Mouse (Mus musculus): ENCODE measurements around the gene Fam131b.

Fam131b gene

DNA sequence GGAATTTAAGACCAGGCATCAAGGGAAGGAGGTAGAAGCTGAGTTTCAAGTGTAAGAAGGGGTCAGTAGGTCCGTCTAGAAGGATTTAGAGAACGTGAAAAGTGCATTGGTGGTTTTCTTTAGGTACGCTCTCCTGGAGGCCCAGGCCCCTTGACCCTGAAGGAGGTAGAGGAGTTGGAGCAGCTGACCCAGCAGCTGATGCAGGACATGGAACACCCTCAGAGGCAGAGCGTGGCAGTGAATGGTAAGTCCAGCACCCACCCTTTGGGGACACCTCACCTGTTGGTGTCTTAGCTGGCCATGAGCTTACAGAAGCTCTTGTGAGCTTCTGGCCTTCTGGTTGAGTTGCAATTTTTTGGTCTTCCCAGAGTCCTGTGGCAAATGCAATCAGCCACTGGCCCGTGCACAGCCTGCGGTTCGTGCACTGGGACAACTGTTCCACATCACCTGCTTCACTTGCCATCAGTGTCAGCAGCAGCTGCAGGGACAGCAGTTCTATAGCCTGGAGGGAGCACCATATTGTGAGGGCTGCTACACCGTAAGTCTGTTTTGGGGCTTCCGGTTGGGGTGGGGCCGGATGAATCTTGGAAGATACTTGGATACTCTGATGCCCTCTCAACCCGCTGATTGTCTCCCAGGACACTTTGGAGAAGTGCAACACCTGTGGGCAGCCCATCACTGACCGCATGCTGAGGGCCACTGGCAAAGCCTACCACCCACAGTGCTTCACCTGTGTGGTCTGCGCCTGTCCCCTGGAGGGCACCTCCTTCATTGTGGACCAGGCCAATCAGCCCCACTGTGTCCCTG, 31.6 kb upstream of the Fam131b start:
- DNase-seq (ENCODE audit: extremely low read depth, low read depth, low spot score), result no peak

DNA sequence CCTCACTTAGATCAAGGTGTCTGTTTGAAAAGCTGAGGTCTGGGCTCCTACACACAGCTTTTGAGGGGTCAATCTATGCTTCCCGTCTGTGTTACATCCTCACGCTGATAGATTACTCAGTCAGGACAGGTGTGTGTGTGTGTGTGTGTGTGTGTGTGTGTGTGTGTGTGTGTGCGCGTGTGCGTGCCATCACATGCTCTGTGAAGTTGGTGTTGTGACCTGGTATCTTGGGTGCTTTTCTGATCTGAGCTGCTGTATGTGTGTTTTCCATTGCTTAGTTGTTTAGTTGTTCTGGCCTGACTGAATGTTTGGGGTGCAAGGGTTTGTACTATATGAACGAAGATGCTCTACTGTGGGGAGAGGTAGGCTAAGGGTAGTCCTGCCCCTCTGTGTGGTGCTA, 30.9 kb upstream of the Fam131b start:
- no peak for DNase-seq (ENCODE audit: extremely low read depth, low read depth, low spot score)

DNA sequence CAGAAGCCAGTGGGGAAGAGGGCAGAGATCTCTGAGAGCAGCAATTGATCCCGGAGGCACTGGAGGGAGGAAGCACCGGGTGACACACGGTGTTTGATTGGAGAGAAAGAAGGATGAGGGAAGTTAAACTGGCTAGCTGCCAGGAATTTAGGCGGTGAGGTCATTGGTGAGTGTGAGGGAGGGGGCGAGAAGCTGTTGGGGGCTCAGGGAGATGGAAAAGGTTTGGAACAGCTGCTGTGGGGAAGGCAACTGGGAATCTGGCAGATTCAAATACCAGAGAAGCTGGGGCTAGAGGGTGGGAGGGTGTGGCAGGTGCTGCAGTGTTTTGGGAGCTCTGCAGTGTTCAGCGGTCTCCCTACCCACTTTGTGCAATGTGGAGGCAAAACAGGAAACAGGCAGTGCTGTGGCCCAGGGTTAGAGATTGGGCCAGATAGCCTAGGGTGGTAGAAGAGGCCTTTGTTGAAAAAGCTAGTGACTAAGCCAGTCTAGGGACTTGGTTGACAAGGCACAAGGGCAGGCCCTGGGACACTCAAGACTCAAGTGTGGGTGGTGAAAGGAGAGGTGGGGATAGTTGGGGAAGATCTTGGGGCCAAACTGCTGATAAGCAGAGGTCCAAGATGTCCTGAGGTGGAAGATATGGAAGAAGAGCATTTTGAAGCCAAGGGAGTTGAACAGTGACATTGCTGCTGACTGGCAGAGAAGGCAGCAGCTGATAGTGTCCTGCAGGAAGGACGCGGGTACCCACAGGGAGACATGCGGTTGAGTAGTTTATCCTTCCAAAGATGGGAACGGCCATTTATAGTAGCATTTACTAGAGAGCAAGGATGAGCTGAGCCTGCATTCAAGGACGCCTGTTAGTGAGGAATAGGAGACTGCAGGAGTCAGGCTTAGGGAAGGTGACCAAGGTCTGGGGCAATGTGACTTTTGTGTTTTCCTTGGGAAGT, 29.9 kb upstream of the Fam131b start:
- DNase-seq (ENCODE audit: extremely low read depth, low read depth, low spot score), result no peak

DNA sequence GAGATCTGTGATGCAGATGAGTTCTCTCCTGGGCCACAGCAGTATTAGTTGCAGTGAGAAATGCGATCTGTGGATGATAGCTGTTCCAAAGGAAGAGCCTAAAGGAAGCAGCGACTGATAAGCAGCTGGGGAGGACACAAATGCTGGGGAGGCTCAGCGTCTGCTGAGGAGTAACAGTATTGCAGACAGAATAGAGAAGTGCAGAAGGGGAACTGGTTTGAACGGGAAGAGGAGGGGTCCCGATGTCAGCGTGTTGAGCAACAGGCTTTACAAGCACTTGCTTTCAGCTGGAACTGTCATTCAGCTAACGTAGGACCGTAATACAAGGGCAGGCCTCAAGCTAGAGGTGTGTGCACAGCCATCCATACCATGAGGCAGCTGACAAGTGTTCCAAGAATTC, 28.7 kb upstream of the Fam131b start:
- DNase-seq (ENCODE audit: extremely low read depth, low read depth, low spot score), result no peak

DNA sequence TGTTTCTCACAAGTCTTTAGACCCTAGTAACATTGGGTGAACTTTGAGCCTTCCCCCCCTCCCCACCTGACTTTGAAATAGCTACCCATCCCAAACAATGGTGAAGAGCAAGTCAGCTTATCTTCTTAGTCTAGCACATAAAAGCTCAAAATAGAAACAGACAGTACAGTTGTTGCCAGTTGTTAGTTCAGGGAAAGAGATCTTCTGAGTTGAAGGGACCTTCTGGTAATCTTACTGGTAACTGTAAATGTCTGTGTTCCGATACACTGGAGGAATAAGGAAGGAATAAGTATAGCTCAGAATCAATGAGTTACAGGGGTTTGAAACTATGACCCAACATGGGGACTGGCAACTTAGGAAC, 28.0 kb upstream of the Fam131b start:
- DNase-seq (ENCODE audit: extremely low read depth, low read depth, low spot score), result no peak

DNA sequence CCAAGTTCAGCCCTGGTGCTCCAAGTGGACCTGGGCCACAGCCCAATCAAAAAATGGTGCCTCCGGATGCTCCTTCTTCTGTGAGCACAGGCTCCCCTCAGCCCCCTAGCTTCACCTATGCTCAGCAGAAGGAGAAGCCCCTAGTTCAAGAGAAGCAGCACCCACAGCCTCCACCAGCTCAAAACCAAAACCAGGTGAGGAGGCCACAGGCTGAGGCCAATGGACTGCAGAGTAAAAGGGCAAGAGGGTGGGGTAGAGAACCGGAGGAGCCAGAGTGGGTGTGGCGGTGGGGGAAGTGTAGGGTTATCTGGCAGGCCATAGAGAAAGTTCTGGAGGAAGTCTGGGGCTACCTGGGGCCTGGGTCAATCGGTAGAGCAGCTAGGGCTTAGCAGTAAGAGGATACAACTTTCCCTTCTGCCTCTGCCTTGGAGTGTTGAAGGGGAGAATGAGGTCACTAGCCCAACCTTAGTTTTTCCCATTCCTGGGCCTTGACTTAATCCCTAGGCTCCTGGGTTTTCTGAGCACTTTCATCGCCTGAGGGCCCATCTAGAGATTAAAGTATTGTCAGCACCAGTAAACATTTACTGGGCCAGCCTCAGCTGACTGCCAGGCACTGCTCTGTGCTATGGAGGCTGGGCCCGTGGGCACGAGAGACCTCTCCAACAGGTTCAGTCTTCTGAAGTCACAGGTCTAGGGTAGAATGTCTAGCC, 27.5 kb upstream of the Fam131b start:
- DNase-seq (ENCODE audit: extremely low read depth, low read depth, low spot score), result no peak

DNA sequence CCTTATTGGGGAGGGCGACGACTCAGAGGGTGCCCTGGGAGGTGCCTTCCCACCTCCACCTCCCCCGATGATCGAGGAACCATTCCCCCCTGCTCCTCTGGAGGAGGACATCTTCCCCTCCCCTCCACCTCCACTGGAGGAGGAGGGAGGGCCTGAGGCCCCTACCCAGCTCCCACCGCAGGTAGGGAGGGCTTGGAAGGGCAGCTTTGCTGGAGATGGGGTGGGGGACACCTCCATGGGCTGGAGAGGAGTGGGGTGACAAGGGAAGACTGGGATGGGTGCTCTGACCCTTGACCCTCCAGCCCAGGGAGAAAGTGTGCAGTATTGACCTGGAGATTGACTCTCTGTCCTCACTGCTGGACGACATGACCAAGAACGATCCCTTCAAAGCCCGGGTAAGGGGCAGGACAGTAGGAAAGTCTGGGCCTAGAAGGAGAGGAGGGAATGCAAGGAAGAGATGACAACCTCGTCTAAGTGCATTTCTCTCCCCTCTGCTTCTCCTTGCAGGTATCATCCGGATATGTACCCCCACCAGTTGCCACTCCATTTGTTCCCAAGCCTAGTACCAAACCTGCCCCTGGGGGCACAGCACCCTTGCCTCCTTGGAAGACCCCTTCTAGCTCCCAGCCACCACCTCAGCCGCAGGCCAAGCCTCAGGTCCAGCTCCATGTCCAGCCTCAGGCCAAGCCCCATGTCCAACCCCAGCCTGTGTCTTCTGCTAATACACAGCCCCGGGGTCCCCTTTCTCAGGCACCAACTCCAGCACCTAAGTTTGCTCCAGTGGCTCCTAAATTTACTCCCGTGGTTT, 26.7 kb upstream of the Fam131b start:
- DNase-seq (ENCODE audit: extremely low read depth, low read depth, low spot score), result no peak

DNA sequence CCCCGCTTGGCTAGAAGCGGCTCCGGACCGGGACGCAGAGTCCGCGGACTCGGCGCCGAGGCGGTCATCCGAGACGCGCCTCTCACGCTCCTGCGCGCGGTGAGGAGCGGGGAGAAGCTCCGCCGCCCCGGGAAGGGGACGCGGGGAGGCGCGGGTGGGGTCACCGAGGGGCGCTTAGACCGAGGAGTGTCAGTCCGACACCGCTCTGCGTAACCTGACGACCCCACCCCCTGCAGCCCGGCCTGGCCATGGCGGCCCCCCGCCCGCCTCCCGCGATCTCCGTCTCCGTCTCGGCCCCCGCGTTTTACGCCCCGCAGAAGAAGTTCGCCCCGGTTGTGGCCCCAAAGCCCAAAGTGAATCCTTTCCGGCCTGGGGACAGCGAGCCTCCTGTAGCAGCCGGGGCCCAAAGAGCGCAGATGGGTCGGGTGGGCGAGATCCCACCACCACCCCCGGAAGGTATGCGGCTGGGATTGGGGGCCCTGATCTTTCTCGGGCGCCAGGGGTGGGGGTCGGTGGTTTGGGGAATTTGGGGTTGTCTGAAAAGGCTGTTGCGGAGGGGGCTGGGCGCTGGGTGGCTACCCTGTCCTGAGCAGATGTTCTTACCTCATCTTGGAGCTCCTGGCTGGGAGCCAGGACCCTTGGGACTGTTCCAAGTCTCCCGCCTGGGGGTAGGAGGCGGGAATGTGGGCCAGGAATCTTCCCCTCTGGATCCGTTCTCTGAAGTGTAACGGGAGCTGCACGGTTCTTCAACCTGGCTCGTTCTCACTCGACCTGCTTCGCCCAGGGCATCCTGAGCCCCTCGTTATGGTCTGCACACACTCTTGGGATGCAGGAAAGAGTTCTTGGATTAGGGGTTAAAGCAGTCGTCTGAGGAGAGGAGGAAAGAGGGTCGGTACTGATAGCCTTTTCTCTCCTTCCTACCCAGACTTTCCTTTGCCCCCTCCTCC, 25.9 kb upstream of the Fam131b start:
- DNase-seq (ENCODE audit: extremely low read depth, low read depth, low spot score), result no peak

DNA sequence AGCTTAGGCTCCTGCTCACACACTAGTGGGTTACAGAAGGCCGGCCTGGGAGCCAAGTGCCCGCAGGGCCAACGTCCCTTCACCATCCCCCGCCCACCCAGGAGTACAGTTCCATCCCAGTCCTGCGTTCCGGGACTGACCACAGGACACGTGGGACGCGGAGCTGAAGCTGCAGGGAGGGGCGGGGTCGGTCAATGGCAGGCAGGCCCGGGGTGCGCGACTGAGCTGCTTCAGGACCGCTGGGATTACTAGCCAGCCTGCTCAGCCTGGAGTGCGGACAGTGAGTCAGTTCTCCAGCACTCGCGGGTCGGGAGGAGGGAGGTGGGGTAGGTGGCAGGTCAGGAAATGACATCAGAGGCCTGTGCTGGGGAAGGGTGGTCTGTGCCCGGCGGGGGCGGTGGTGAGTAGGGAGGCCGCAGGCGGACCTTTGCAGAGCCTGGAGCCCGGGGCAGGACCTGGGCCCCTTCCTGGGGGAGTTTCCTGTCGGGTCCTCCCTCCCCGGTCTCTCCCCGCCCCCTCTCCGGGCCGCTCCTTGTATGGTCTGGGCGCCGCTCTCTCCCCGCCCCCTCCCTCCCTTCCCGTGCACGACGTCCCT, 25.1 kb upstream of the Fam131b start, which contains the start of gene Zyx:
TSS of gene Zyx (plus strand) at position 205 of the 595 bp plus-strand sequence.
- DNase-seq (ENCODE audit: extremely low read depth, low read depth, low spot score), result no peak

DNA sequence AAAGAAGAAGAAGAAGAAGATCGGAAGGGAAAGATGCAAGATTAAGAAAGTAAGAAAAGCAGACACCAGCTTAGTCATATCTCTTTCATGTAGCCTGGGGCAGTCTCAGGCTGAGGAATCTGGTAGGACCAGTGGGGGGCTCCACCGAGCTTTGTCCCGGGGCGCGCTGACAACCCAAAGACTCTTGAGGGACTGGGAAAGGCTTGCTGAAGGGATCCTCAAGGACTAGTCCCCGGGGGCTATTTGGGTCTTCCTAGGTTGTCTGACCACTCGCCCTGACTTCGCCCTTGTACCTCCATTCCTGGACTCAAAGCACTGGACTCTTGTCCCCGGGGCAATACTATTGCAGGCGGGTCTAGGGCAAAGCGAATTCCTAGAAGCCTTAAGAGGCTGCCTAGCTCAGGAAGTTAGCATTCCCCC, 24.6 kb upstream of the Fam131b start:
- DNase-seq (ENCODE audit: extremely low read depth, low read depth, low spot score), result no peak

DNA sequence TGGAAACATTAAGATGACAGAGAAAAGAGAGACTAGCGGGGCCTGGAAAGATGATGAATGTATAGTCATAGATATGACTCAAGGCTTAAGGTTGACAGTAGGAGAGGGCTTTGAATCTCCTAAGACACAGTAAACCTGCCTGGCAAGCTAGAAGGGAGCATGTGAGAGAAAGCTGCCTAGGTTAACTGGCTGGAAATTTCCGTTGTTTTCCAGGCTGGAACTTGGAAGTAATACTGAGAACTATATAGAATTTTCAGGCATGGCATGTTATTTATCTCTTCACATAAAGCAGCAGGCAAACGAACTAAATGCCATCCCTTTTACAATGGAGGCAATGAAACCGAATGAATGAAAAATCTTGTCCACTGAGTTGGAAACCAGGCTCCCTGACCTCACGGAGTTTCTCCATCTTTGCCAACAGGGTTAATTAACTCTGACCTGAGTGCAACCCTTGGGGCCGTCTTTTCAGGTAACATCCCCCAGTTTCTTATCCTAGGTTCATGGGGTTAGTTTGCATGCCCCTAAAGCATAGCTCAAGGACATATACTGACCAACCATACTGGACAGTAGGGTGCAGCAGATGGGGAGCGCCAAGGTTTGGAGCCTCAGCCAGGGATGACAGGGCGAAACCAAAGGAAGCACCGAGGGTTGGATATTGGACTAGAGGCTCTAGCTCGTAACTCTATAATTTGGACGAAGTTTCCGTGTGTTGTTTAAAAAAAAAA, 24.0 kb upstream of the Fam131b start:
- no peak for DNase-seq (ENCODE audit: extremely low read depth, low read depth, low spot score)

DNA sequence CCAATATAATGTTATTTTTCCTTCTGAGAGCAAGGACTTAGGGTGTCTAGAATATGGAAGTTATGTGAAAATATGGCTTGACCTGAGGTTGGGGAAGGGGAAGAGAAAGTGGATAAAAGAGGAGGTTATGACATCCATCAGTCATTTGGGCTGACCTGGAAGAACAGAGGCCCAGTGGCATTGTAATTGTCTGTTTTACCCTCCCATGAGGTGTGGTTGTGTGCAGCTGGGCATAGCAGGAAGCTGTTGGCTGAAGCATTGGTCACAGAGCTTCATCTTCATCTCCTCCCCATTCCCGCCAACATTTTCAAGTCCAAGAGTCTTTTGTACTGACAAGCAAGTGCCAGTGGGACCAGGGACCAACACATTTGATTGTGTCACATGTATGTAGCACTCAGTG, 19.8 kb upstream of the Fam131b start:
- DNase-seq (ENCODE audit: extremely low read depth, low read depth, low spot score), result no peak

DNA sequence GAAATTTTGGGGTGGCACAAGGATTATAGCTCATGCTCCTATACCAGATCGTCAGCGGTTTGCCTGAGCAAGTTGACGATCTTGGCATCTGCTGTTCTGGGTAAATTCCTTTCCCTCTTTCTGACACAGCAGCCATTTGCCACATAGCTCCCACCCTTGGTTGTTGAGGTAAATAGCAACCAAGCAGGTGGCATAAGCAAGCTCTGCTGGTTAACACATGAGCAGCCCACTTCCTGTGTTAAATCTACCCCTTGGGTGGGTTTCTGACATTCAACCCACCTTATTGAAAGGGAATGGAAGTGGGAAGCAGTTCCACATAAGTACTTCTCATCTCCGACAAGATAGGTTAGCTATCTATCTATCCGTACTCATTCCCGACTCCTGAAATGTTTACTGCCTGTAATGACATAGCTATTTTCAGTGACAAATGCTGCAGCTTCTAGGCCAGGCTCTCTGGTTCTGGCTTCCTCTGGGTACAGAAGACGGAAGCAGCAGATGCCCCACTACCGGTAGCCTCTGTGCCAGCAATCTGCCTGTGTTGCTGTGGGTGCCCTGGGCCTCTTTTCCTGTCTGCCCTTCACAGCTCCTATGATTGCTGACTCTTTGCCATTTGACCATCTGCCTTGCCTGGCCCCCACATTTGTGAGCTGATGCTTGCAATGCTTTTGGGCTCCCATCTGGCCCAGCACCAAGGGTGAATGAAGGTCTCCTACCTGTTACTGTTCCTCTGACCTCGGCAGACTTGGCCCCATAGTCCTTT, 19.1 kb upstream of the Fam131b start:
- DNase-seq (ENCODE audit: extremely low read depth, low read depth, low spot score), result no peak

DNA sequence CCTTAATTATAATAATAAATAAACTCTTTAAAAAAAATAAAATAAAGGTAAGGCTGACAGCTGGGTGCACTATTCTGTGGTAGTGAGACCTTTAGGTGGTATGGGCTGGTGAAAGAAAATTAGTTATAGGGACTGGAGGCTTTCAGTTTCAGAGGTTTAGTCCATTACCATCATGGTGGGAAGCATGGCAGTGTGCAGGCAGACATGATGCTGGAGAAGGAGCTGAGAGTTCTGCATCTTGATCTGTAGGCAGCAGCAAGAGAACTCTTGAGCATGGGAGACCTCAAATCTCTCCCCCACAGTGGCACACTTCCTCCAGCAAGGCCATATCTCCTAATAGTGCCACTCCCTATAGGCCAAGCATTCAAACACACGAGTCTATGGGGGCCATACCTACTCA, 17.7 kb upstream of the Fam131b start:
- no peak for DNase-seq (ENCODE audit: extremely low read depth, low read depth, low spot score)

DNA sequence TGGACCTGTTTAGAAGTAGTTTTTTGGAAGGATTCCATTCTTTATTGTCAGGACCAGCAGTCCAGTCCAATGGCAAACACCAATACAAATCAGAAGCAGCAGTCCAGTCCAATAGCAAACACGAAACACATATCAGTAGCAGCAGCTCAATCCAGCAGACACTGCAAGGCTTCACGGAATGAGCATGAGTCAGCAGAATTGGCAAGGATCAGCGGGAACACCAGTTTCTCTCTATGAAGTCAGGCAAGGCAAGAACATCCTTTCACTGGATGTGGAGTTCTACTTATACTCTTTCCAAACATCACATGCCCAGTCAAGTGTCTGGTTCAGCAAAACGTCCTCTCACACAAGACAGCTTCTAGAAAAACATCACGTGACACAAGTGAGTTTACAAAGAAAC, 15.5 kb upstream of the Fam131b start:
- no peak for DNase-seq (ENCODE audit: extremely low read depth, low read depth, low spot score)

DNA sequence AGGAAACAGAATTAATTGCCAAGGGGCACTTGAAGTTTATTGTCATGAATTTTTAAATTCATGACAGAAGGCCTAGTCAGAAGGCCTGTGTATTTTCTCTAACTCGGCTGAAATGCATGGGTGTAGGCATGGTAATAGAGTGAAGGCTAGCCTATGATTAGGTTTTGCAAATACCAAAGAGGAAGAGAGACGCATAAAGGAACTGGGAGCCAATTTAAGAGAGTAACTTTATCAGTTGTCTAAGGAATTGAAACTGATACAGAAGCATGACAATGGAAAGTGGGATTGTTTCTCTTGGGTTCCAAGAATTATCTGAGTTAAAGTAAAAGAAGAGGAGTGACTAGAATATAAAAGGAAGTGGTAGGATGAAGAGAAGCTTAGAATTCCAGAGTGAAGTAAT, 14.7 kb upstream of the Fam131b start:
- DNase-seq (ENCODE audit: extremely low read depth, low read depth, low spot score), result no peak

DNA sequence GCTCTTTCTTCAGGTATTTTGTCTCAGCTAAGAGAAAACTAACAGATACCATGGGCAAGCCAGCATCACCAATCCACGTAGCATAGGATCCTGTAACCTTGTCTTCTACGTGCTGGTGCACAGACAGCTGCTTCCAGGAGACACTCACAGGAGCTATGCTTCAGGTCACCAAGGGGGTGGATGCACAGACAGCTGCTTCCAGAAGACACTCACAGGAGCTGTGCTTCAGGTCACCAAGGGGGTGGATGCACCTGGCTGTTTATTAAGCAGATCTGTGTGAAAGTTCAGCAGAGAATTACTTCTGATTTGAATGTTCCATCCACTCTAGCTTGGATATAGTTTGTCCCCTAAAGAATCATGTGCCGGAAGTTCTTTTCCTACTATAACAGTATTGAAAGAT, 6.5 kb upstream of the Fam131b start:
- DNase-seq (ENCODE audit: extremely low read depth, low read depth, low spot score), result no peak

DNA sequence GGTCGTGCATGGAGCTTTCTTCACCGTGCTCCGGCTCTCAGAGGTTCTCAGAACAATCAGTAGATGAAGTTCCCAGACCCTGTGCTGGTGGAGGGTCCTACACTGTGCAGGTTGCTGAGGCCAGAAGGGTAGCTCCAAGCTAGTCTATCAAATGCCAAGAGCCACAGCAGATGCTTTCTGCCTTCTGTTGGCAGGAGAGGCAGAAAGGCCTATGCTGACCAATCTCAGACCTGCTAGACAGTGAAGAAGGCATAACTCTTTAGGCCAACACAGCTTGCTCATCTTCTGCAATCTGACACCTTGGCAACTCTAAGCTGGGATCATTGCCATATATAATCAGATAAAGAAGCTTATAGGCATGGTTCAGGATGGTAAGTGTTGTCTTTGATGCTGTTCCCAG, 5.8 kb upstream of the Fam131b start:
- no peak for DNase-seq (ENCODE audit: extremely low read depth, low read depth, low spot score)
